Mouse (Mus musculus) adrenal gland, postnatal 14 days (tissue): Measurements from ENCODE around the gene Rassf10. TPM values are rescaled to one million over a fixed set of nuclear protein-coding genes. Genes with fewer than 3 reads are reported as not detected.
"Not testable (repeated sequence)": the region's sequence is repeated elsewhere in the genome, so short reads cannot be mapped to it uniquely, and the experiment has no call there.

Source experiments
- DNase-seq: peaks from one replicate; pipeline ENCODE4 v3.0.0; 2021; ENCODE audit warnings: mixed read lengths
- long read RNA-seq, 2 experiments: library from polyadenylated mRNA; stranded (forward); transcript quantifications; one replicate each; pipeline ENCODE4 v2.0.0; 2021
- total RNA-seq: library from RNA; stranded (reverse); gene quantifications from 2 replicates; pipeline ENCODE4 v1.2.3, GENCODE M21; 2021

Gene Rassf10
- total RNA-seq, result 4.7 and 5.2 TPM in 2 replicates
- long read RNA-seq, experiment 1, transcript Rassf10-201 (1 exons, 3,496 nt), result major isoform, 36 of 36 reads
- long read RNA-seq, experiment 1, partial matches to known transcripts, result 0 of 36 reads
- long read RNA-seq, experiment 1, other reads (novel, unspliced or antisense), result 0 of 36 reads
- long read RNA-seq, experiment 2, transcript Rassf10-201 (1 exons, 3,496 nt), result major isoform, 18 of 18 reads
- long read RNA-seq, experiment 2, partial matches to known transcripts, result 0 of 18 reads
- long read RNA-seq, experiment 2, other reads (novel, unspliced or antisense), result 0 of 18 reads

- peak; percentile 96 for DNase-seq
Measured at GRCm38 (mm10) chr7:112953777-112954291, at the start of gene Rassf10. Gene Rassf10, plus strand, starts transcription at chr7:112953962.

DNA sequence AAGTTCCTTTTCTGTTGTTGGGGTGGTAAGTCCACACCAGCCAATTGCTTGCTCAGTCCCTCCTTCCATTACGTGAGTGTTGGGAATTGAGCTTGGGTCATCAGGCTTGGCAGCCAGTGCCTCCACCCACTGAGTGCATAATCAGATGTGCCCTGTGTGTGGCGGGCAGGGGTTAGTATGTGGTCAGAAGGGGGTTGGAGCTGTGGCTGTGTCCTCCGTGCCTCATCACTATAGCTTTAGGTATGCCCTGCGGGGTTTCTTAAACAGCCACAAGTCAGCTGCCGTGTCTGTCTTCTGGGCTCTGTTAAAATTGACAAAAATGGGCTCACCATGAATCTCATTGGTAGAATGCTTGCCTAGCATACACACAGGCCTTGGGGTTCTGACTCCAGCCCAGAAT is 46.9 kb upstream of the Rassf10 start:
- DNase-seq, result no peak

DNA sequence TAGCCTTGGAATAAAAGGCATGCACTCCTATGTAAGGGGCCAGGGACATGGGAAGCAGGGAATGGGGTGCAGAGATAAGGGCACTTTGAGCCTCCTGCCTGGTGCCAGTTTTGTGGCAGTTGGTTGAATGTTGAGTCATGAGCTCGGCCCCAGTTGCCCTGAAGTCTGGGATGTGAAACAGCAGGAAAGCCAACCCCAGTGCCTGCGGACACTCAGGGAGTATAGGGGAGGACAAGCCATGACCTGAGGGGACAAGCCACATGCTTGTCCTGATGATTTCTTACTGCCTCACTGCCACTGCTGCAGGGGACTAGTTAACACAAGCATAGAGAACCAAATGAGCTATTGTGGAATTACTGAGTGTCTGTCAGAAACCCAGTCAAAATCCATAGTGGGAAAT is 46.3 kb upstream of the Rassf10 start:
- peak; percentile 25 for DNase-seq

- no peak for DNase-seq
Measured at GRCm38 (mm10) chr7:112909164-112909563, 44.6 kb upstream of the Rassf10 start.

DNA sequence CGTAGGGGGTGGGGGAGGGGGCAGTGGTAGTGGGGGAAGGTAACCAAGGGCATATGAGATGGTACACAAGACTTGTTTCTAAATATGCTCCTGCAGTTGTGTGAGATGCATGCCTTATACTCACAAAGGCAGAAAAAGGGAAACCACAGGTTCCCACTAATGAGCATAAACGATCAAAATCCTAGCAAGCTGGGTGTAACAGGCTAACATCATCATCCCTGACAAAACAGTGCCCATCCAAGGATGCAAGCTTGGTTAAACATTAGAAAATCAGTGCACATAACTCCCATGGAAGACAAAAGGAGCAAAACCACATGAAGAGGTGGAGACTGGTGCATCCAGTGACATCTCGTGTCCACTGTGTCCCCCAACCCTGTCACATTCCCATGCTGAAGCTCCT is 40.8 kb upstream of the Rassf10 start:
- DNase-seq, result no peak

GRCm38 (mm10) chr7:112915571-112915970 is 38.2 kb upstream of the Rassf10 start:
- no peak for DNase-seq

DNA sequence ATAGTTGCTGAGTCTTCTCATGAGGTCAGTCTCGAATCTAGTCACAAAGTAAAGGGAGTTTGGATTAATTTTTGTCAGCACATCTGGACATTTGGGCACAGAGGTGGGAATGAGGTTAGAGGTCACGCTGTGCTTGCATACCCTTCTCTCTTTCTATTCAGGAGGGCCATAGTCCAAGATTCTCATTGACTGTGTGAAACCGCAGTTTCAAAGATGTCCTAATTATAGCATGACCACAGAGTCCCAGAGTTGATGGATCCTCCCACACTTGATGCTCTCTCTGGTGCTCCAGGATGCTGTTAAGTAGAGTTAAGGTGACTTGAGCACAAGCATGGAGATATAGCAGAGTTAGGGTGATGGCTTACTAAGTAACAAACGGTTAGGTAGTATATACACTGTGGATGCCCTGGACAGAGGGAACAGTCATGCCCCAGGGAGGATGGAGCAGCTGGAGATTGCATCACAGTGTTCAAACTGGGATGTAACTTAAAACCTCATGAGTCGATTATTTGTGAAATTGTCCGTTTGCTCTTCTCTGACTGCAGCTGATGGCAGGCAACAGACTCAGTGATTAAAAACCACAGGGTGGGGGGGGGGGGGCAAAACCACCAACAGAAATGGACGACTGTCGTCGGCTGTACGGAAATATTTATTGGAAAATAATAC is 36.0 kb upstream of the Rassf10 start:
- no peak for DNase-seq

DNA sequence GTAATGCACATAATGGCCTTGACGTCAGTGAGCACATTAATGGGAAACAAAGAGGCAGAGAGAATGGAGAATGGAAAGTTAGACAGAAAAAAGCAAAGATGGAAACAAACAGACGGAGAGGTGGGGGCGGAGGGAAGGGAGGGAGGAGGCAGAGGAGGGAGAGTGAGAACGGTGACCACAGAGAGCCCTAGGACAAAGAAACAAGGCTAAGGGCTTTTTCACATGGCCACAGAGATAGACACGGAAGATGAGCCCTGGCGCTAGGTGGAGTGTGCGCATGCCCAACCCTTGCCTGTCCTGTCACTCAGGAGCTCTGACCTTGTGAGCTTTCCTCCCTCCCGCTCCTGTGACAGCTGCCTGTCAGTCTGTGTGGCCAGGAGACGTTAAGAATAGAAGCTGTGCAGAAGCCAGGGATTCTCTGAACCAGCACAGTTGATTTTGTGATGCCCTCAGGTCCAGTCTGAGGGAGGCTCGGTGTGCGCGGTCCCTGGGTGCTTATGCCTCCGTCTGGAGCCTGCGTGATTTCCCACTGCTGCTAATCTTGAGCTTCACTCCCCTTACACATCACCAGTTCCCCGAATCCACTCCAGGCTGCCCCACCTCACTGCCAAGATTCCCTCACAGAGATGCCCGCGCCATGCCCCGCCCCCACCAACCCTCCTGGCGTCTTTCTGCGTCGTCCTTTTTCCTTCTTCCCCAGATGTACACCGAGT is 35.3 kb upstream of the Rassf10 start:
- peak; percentile 79 for DNase-seq

- peak; percentile 80 for DNase-seq
Measured at GRCm38 (mm10) chr7:112919845-112920244, 33.9 kb upstream of the Rassf10 start.

GRCm38 (mm10) chr7:112922801-112923200 is 31.0 kb upstream of the Rassf10 start:
- no peak for DNase-seq

DNA sequence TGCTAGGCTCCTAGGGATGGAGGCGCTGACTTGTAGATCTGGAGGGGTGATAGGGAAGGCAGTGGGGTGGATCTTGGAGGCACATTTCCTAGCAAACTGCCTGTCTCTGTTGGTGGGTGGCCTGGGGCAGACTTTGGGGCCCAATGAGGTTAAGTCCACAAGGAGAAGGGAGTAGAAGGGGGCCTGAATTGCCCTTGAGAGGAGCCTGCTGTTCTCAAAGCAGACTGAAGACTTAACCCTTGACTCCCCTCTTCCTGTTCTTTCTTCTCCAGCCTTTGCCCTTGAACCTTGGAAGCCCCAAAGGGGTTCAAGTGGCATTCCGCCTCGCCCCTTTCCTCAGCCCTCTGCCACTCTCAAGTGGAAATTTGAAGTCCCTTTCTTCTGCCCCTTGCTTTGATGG is 30.1 kb upstream of the Rassf10 start:
- DNase-seq, result no peak

- peak; percentile 76 for DNase-seq
Measured at GRCm38 (mm10) chr7:112930669-112931068, 23.1 kb upstream of the Rassf10 start.

- DNase-seq, result not testable (repeated sequence)
Measured at GRCm38 (mm10) chr7:112935876-112936275, 17.9 kb upstream of the Rassf10 start.

- DNase-seq, result no peak
Measured at GRCm38 (mm10) chr7:112937089-112937488, 16.7 kb upstream of the Rassf10 start.

GRCm38 (mm10) chr7:112938959-112939358 is 14.8 kb upstream of the Rassf10 start:
- DNase-seq, result no peak

DNA sequence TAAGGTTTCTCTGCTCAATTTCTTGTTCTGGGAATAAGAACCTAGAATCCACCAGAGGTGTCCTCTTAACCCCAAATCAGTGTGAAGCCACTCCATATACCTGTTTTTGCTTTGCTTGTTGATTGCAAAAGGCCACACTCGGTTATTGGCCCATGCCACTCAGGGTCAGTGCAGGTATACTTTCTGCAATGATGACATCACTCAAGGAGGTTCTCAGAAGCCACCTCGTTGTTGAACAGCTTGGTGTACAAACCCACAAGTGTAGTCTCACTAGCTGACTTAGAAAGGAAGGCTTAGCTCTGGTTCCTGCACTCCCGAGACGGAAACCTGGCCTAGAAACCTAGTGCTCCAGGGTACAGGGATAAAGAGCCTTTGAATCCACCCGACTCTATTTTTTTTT is 11.2 kb upstream of the Rassf10 start:
- no peak for DNase-seq

GRCm38 (mm10) chr7:112943056-112943455 is 10.7 kb upstream of the Rassf10 start:
- no peak for DNase-seq

DNA sequence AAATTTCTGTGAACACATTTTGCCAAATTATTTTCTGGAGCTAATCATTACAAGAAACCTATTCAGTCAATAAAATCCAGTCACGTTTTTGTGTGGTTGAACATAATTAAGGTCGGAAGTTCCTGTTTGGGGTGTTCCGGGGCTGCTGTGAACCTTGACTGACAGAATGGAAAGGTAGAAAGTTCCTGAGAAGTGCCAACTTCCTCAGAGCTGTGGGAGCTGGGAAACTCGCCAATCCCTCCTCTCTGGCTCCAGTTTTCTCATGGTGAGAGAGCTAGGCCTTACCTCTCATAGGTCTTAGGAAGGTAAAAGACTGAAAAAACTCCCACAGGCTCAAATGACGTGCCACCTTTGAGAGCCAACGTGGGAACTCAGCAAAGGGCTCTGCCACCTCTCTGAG is 7.1 kb upstream of the Rassf10 start:
- no peak for DNase-seq

- peak; percentile 52 for DNase-seq
Measured at GRCm38 (mm10) chr7:112954351-112955102, 765 bp downstream of the Rassf10 start.

DNA sequence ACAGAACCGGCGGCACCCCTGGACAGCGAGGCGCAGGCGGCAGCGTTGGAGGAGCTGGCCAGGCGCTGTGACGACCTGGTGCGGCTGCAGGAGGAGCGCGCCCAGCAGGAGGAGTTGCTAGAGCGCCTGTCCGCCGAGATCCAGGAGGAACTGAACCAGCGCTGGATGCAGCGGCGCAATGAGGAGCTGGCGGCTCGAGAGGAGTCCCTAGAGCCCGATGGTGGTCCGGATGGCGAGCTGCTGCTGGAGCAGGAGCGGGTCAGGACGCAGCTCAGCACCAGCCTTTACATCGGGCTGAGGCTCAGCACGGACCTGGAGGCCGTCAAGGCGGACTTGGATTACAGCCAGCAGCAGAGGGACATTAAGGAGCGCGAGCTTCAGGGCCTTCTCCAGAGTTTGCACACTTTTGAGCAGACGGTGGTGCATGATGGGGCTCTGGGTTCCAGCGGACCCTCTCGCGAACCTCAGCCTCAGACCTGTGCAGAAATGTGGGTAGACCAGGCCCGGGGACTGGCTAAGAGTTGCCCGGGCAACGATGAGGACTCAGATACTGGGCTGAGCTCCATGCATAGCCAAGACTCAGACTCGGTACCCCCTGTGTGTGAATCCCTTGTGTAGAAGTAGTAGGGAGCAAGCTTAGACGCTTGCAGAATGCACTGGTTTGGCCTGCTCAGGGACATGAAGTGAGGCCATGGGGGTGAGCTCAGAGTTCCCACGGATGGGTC is 1.5 kb downstream of the Rassf10 start:
- peak; percentile 71 for DNase-seq

- no peak for DNase-seq
Measured at GRCm38 (mm10) chr7:112955955-112956354, 2.2 kb downstream of the Rassf10 start.

DNA sequence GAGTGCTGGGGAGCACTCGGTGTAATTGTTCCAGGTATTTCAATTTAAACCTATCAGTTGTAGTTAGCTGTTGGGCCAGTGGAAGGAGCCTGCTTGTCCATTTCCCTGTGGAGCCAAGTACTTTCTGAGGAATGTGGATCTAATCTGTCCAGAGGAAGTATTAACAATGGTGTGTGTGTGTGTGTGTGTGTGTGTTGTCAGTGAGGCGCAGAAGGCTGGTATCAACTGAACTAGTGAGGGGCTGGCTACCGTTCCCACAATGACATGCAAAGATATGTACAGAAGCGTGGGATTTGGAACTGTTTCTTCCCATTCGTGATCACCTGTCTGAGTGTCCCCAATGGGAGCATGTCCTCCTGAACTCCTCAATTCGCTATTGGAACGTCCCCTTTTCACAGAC is 3.2 kb downstream of the Rassf10 start:
- no peak for DNase-seq
